In genomic region chr17:31344172-31344801, GRCm38 (mm10) we compare ENCODE assay signal across 9 mouse cellular contexts. TPM values are rescaled to one million over a fixed set of nuclear protein-coding genes. Genes with fewer than 3 reads are reported as not detected.
DNase-seq lines count a peak whose midpoint lies in the region; ATAC-seq and TF ChIP-seq lines count a peak whose summit lies in the region.
"Had no signal": no experiment of that assay in that cellular context is flagged by ENCODE, and none has a peak within 500 bp of the region (broad histone marks: within the 10 kb centered on the region; RNA-seq: fewer than 3 reads in every experiment).

No protein-coding gene starts in this region.

- peaks cover 16% of the 10 kb centered on the region for H3K36me3 ChIP-seq in ES-E14 (ENCODE audit: control insufficient read depth, insufficient read depth, low read length, poor library complexity, severe bottlenecking)
- H3K36me3 ChIP-seq in lung, embryonic 14.5 days (ENCODE audit: insufficient read depth), result no peaks in the 10 kb centered on the region
- H3K36me3 ChIP-seq: heart, embryonic 13.5 days had no signal

- in situ Hi-C loops in ES-E14 (cut with MboI; ENCODE audit: low sequenced_read_pairs in 2 of 2, unreplicated experiment in 2 of 2), result loop anchor here in 1 of 2 experiments (25.0 kb wide), 1 partner anchor 143 kb away; no protein-coding TSS in a partner anchor

- DNase-seq in A20 (ENCODE audit: low read depth, low spot score) (peak; percentile 76), ES-E14 (ENCODE audit: low read depth, low spot score) (peak; percentile 78)
- DNase-seq in cerebellum, adult 11-12 months, result peak; percentile 65
- peak; percentile 83 for DNase-seq in gastrocnemius, adult 2 months
- peak; percentile 72 to 92 for DNase-seq in kidney, postnatal 36 days
- peak; percentile 89 for DNase-seq in lung, embryonic 14.5 days
- DNase-seq in right cerebral cortex, postnatal 36 days (ENCODE audit: low spot score in 2 of 2), result peak; percentile 40 to 55

- WGBS in lung, embryonic 14.5 days, result 42% methylated on average over 5 of the region's 5 CpGs

- H3K27ac ChIP-seq in ES-E14 (ENCODE audit: insufficient read depth, low read depth, low read length, poor library complexity, severe bottlenecking), result no peak overlapping the region
- no peak overlapping the region for H3K27ac ChIP-seq in gastrocnemius, adult 2 months
- no peak overlapping the region for H3K27ac ChIP-seq in lung, embryonic 14.5 days (ENCODE audit: low read depth)
- H3K27ac ChIP-seq: heart, embryonic 13.5 days had no signal

- intact Hi-C loops in gastrocnemius, adult 2 months (cut with DNase I), result loop anchor here (10.0 kb wide), 2 partner anchors 209 to 329 kb away; no protein-coding TSS in a partner anchor

- no peaks in the 10 kb centered on the region for H3K27me3 ChIP-seq in lung, embryonic 14.5 days (ENCODE audit: insufficient read depth, low read length)
- H3K27me3 ChIP-seq: heart, embryonic 13.5 days had no signal

- peak; percentile 92 for TF ChIP-seq CTCF in gastrocnemius, adult 2 months (IDR thresholded peaks at IDR 0.05)
- peak; percentile 88 for TF ChIP-seq CTCF in lung, embryonic 14.5 days (IDR thresholded peaks at IDR 0.05; ENCODE audit: low read depth)

- no peak overlapping the region for H3K9ac ChIP-seq in ES-E14 (ENCODE audit: insufficient read depth, low read depth, low read length, poor library complexity, severe bottlenecking)
- H3K9ac ChIP-seq in lung, embryonic 14.5 days, result no peak overlapping the region
- H3K9ac ChIP-seq: heart, embryonic 13.5 days had no signal

- ATAC-seq in lung, embryonic 14.5 days (ENCODE audit: insufficient read depth), result no peak
- no peak for ATAC-seq in activated CD4-positive, CD25-positive, alpha-beta regulatory T cell, adult 4 months

- no peaks in the 10 kb centered on the region for H3K9me3 ChIP-seq in ES-E14 (ENCODE audit: control insufficient read depth, insufficient read depth, low read depth, low read length)
- no peaks in the 10 kb centered on the region for H3K9me3 ChIP-seq in lung, embryonic 14.5 days (ENCODE audit: low read depth, low read length)
- H3K9me3 ChIP-seq: heart, embryonic 13.5 days had no signal

- H3K4me3 ChIP-seq in ES-E14 (ENCODE audit: insufficient read depth in 1 of 2, low read depth in 1 of 2, low read length in 2 of 2, poor library complexity in 1 of 2, severe bottlenecking in 1 of 2), result no peak overlapping the region
- H3K4me3 ChIP-seq in gastrocnemius, adult 2 months, result no peak overlapping the region
- H3K4me3 ChIP-seq in lung, embryonic 14.5 days (ENCODE audit: low read depth, low read length), result no peak overlapping the region
- H3K4me3 ChIP-seq: heart, embryonic 13.5 days had no signal

- H3K4me1 ChIP-seq in ES-E14 (ENCODE audit: control insufficient read depth in 2 of 2, insufficient read depth in 2 of 2, low read length in 2 of 2, poor library complexity in 1 of 2), result peaks cover 0 to 2% of the 10 kb centered on the region in 2 experiments; a peak in 2 of 4 replicates
- no peaks in the 10 kb centered on the region for H3K4me1 ChIP-seq in lung, embryonic 14.5 days (ENCODE audit: insufficient read depth)
- H3K4me1 ChIP-seq: heart, embryonic 13.5 days had no signal

- H3K4me2 ChIP-seq in lung, embryonic 14.5 days, result no peak overlapping the region
- H3K4me2 ChIP-seq: heart, embryonic 13.5 days had no signal

TF ChIP-seq in ES-E14, 5 proteins besides CTCF, POLR2A, EP300 and RAD21:
- TF ChIP-seq MAFK (IDR thresholded peaks at IDR 0.05; ENCODE audit: insufficient read depth, low read depth, low read length) (no peak), ZNF384 (IDR thresholded peaks at IDR 0.05; ENCODE audit: low read depth, low read length) (no peak), ZC3H11A (IDR thresholded peaks at IDR 0.05; ENCODE audit: borderline replicate concordance, low read depth, low read length) (no peak; the same call in 1 of the 2 replicates), CHD2 (IDR thresholded peaks at IDR 0.05; ENCODE audit: low read depth, low read length) (no peak), HCFC1 (IDR thresholded peaks at IDR 0.05; ENCODE audit: borderline replicate concordance, insufficient read depth, low read length) (no peak)

RNA-seq across cellular contexts. Expression of gene Pde9a, which starts 41.7 kb away (rescaled TPM):
- total RNA-seq in ES-E14 (2012; rRNA removed), result 3.9 and 6.9 TPM in 2 replicates
- 1 to 10 TPM; 1.8 to 3.3 TPM for total RNA-seq in gastrocnemius, adult 2 months (2021)
- 35.8 and 36.7 TPM in 2 replicates for polyA plus RNA-seq in lung, embryonic 14.5 days (2014; fragmentation: Nextera tagmentation; extraction: Ambion mirVana)
- 1 to 10 TPM in 1 of 2 experiments, not detected in 1; 1.4 TPM for polyA plus RNA-seq in activated CD4-positive, CD25-positive, alpha-beta regulatory T cell, adult 4 months (2017; shearing (Covaris generic))

RNA-seq across cellular contexts. Expression of gene Slc37a1, which starts 57.7 kb away (rescaled TPM):
- 37.5 and 64.8 TPM in 2 replicates for total RNA-seq in ES-E14 (2012; rRNA removed)
- 1 to 10 TPM; 3.0 to 4.2 TPM for total RNA-seq in gastrocnemius, adult 2 months (2021)
- 5.9 and 6.9 TPM in 2 replicates for polyA plus RNA-seq in lung, embryonic 14.5 days (2014; fragmentation: Nextera tagmentation; extraction: Ambion mirVana)
- 10 to 100 TPM; 20.5 to 26.2 TPM for polyA plus RNA-seq in activated CD4-positive, CD25-positive, alpha-beta regulatory T cell, adult 4 months (2017; shearing (Covaris generic))
